Mouse (Mus musculus) intestine, postnatal 0 days (tissue): ENCODE results near the gene Ppp1r10. TPM values are rescaled to one million over a fixed set of nuclear protein-coding genes. Genes with fewer than 3 reads are reported as not detected.

Experiments used
- ATAC-seq: fragments of 200-750 bp; cut with Nextera tagmentation; 2 replicates; pipeline ENCODE4 v1.8.0; 2017; ENCODE audit warnings: mild to moderate bottlenecking, moderate TSS enrichment, moderate library complexity
- H3K27ac ChIP-seq: fragments of 300-500 bp; sonication (generic); 2 replicates; pipeline ENCODE4 v1.5.1; 2014; ENCODE audit warnings: mild to moderate bottlenecking, low read depth, low read length, moderate library complexity
- H3K27me3 ChIP-seq: fragments of 300-500 bp; sonication (generic); replicated peaks from 2 replicates; pipeline ENCODE4 v1.6.1; 2014; ENCODE audit warnings: low read length, mixed read lengths; ENCODE audit not compliant: control insufficient read depth, insufficient read depth
- H3K36me3 ChIP-seq: fragments of 300-500 bp; sonication (generic); 2 replicates; pipeline ENCODE4 v1.6.1; 2014; ENCODE audit warnings: mild to moderate bottlenecking, moderate library complexity; ENCODE audit not compliant: control insufficient read depth, insufficient read depth
- H3K4me1 ChIP-seq: fragments of 300-500 bp; sonication (generic); replicated peaks from 2 replicates; pipeline ENCODE4 v1.6.1; 2014; ENCODE audit warnings: antibody characterized with exemption, low read length, mixed read lengths; ENCODE audit not compliant: control insufficient read depth, insufficient read depth
- H3K4me2 ChIP-seq: fragments of 300-500 bp; sonication (generic); replicated peaks from 2 replicates; pipeline ENCODE4 v1.6.1; 2014; ENCODE audit warnings: low read depth, mild to moderate bottlenecking, moderate library complexity
- H3K4me3 ChIP-seq: fragments of 300-500 bp; sonication (generic); 2 replicates; pipeline ENCODE4 v1.5.1; 2014; ENCODE audit warnings: low read depth, low read length
- H3K9ac ChIP-seq: fragments of 300-500 bp; sonication (generic); 2 replicates; pipeline ENCODE4 v1.6.1; 2014; ENCODE audit warnings: mild to moderate bottlenecking, low read depth, low read length
- H3K9me3 ChIP-seq: fragments of 300-500 bp; sonication (generic); 2 replicates; pipeline ENCODE4 v1.6.1; 2016; ENCODE audit warnings: mixed run types; ENCODE audit not compliant: control insufficient read depth
- CTCF ChIP-seq: sonication (generic); IDR thresholded peaks from 2 replicates; pipeline ENCODE4 v1.5.1; 2016; ENCODE audit warnings: low read depth, mild to moderate bottlenecking, control low read depth, antibody characterized with exemption, moderate library complexity
- WGBS: fragments of 180-500 bp; shearing (Covaris S2); extraction: QIAGEN DNeasy Blood & Tissue Kit; methylation state at CpG from one replicate; pipeline ENCODE4 v1.1.7; 2014; 5-methylcytosine and 5-hydroxymethylcytosine counted together
- polyA plus RNA-seq: library from polyadenylated mRNA; unstranded; fragments of >200 nt; fragmentation: Nextera tagmentation; extraction: Ambion mirVana; gene quantifications from 2 replicates; pipeline ENCODE4 v1.2.1, GENCODE M21; 2015

Ppp1r10 gene
- polyA plus RNA-seq, 1 experiment from 2014 or later, result 14.3 TPM

DNA sequence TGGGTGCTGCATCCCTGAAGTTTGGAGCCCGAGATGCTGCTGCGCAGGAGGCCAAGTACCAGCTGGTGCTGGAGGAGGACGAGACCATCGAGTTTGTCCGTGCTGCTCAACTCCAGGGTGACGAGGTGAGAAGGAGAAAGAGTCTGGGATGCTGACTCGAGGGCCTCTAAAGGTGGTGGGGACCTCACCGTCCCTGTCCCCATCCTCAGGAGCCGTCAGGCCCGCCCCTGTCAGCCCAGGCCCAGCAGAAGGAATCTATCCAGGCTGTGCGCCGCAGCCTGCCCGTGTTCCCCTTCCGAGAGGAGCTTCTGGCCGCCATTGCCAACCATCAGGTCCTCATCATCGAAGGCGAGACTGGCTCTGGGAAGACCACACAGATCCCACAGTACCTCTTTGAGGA lies 33.3 kb upstream of the Ppp1r10 start:
- ATAC-seq, result no peak
- WGBS, result 96% methylated on average over 17 of the region's 17 CpGs
- Histone ChIP-seq H3K4me1 (no peaks in the 10 kb centered on the region), H3K9me3 (no peaks in the 10 kb centered on the region), H3K9ac (no peak overlapping the region), H3K27ac (no peak overlapping the region), H3K27me3 (no peaks in the 10 kb centered on the region), H3K4me2 (no peak overlapping the region), H3K4me3 (no peak overlapping the region), H3K36me3 (peaks cover 62% of the 10 kb centered on the region)
- no peak for TF ChIP-seq CTCF

DNA sequence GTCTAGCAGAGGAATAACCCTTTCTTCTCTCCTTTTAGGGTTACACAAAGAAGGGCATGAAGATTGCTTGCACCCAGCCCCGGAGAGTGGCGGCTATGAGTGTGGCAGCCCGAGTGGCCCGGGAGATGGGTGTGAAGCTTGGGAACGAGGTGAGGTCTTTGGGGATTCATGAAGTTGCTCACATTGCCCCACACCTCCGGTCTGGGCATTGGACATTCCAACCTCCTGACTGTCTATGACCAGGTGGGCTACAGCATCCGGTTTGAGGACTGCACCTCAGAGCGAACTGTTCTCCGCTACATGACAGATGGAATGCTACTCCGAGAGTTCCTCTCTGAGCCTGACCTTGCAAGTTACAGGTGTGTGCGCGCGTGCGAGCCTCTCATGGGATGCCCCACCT lies 32.5 kb upstream of the Ppp1r10 start:
- 94% methylated on average over 14 of the region's 14 CpGs for WGBS
- TF ChIP-seq CTCF, result no peak
- Histone ChIP-seq H3K9ac (no peak overlapping the region), H3K4me3 (no peak overlapping the region), H3K4me2 (no peak overlapping the region), H3K27me3 (no peaks in the 10 kb centered on the region), H3K36me3 (peaks cover 69% of the 10 kb centered on the region), H3K4me1 (no peaks in the 10 kb centered on the region), H3K27ac (no peak overlapping the region), H3K9me3 (no peaks in the 10 kb centered on the region)
- no peak for ATAC-seq

DNA sequence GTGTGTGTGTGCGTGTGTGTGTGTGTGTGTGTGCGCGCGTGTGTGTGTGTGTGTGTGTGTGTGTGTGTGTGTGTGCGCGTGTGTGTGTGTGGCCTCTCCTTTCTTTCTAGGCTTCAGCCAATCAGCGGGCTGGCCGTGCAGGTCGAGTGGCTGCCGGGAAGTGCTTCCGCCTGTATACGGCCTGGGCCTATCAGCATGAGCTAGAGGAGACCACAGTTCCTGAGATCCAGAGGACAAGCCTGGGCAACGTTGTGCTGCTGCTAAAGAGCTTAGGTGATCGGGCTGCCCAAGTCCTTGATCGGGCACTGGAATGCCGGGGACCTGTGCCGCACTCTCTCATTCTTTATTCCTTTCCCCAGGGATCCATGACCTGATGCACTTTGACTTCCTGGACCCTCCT lies 28.5 kb upstream of the Ppp1r10 start:
- H3K27ac ChIP-seq, result no peak overlapping the region
- peaks cover 94% of the 10 kb centered on the region for H3K36me3 ChIP-seq
- no peaks in the 10 kb centered on the region for H3K4me1 ChIP-seq
- H3K9ac ChIP-seq, result no peak overlapping the region
- H3K4me3 ChIP-seq, result no peak overlapping the region
- TF ChIP-seq CTCF, result no peak
- 93% methylated on average over 13 of the region's 17 CpGs for WGBS
- no peak for ATAC-seq
- no peaks in the 10 kb centered on the region for H3K27me3 ChIP-seq
- no peaks in the 10 kb centered on the region for H3K9me3 ChIP-seq
- no peak overlapping the region for H3K4me2 ChIP-seq

DNA sequence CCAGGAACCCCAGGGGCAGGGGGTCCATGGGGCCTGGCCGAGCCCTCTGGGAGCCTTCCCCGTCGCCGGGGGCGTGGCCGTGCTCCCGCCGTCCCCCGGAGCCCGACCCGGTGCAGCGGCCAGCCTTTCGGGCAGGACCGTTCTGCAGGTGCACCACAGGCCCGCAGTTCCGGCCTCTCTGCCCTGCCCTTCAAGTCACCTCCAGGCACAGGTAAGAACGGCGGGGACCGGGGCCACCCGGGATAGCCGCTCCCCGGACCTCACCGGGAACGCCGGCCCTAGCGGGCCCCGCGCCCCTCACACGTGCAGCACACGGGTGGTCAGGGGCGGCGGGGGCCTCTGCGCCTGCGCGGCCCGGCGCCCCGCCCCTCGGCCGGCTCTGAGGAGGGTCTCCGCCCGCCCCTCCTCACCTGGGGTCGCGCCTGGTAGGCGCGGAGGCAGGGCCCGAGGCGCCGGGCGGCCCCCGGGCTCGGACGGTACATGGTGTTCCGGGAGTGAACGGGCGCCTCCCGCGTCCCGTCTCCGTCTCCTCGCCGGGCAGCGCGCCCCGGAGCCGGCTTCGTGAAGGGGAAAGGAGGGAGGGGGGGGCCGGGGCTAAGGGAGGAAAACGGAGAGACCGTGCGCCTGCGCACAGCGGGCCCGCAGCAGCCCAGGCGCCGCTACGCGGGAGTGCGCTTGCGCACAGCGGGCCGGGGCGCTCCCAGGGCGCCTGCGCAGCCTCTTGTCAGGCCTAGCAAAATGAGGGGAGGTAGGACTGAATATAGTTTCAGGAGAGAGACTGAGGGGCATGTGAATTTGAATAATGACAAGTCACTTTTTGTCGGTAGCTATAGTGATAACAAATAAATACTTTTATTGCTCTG lies 19.2 kb upstream of the Ppp1r10 start, which contains the start of gene 2310061I04Rik:
2310061I04Rik (minus strand) TSS at position 651 of the 863 bp plus-strand sequence.
- peaks cover 35% of the 10 kb centered on the region for H3K36me3 ChIP-seq
- H3K9me3 ChIP-seq, result no peaks in the 10 kb centered on the region
- H3K4me1 ChIP-seq, result no peaks in the 10 kb centered on the region
- H3K4me3 ChIP-seq, result peak within 1 kb of the TSS; percentile 97
- H3K27ac ChIP-seq, result peak within 1 kb of the TSS; percentile 92
- peak; percentile 85 for ATAC-seq
- H3K4me2 ChIP-seq, result peak within 1 kb of the TSS; percentile 92
- peak within 1 kb of the TSS; percentile 93 for H3K9ac ChIP-seq
- no peaks in the 10 kb centered on the region for H3K27me3 ChIP-seq
- under 1% methylated on average over 84 of the region's 86 CpGs for WGBS
- TF ChIP-seq CTCF, result no peak

DNA sequence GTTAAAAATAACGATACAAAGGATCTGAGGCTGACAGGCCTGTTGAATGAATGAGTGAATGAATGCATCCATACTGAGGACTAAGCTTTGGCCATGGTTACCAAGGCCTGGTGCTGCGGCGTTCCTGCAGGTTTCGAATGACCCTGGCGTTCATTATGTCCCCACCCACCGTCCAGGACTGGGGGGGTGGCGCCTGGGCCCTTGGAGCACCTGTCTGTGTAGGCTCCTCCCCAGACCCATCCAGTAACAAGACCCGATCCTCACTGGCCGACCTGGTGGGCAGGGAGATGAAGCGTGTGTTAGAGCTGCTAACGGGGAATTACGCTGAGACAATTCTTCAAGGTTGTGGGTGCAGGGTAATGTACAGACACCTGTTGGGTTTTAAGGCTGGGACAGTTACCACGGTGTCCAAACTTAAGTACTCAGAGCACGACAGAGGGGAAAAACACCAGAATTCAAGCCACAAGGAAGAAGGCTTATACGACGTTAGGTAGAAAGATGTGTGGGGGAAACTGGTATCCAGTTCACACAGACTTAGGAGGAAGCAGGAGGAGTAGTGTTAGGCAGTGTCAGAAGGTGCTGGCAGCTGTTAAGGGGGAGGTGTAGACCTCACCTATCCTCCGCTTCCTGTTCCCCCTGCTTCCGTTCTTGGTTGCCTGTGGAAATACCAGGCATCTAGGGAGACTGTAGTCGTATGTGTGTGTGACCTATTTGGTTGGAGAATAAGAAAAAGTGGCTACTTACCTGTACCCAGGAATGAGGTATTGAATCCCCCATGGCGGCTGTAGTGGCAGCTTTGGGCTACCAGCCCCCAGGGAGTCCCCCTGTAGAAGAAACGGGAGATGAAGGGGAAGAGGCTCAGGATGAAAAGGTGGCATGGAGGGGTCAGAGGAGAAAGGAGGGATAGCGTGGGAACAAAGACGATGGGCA lies 18.3 kb upstream of the Ppp1r10 start:
- H3K9me3 ChIP-seq, result no peaks in the 10 kb centered on the region
- peak overlapping the region; percentile 93; the same call in 1 of the 2 replicates for H3K9ac ChIP-seq
- TF ChIP-seq CTCF, result no peak
- H3K4me3 ChIP-seq, result peak overlapping the region; percentile 97
- no peaks in the 10 kb centered on the region for H3K27me3 ChIP-seq
- peak overlapping the region; percentile 92 for H3K4me2 ChIP-seq
- H3K4me1 ChIP-seq, result no peaks in the 10 kb centered on the region
- peaks cover 28% of the 10 kb centered on the region for H3K36me3 ChIP-seq
- no peak overlapping the region for H3K27ac ChIP-seq
- peak; percentile 8 for ATAC-seq
- whole genome bisulfite sequencing, result 38% methylated on average over 23 of the region's 23 CpGs

DNA sequence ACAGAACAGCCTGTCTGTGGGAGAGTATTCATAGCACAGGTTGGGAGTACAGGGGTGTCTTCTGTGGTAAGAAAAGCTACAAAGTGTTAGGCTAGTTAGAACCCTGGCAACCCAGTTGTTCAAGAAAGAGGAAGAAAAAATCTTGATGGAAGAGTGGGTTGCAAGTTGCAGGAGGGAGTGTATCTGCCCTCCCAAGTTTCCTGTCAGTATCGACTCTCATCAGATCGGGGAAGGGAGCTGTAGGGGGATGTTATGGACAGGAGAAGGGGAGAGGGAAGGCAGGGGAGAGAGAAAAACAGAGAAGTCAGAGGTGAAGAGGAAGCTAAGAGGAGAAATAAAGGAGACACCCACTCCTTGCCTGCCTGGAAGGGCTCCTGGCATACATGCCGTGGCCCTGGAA lies 15.6 kb upstream of the Ppp1r10 start:
- Histone ChIP-seq H3K4me3 (no peak overlapping the region), H3K36me3 (peaks cover 14% of the 10 kb centered on the region), H3K9ac (no peak overlapping the region), H3K27me3 (no peaks in the 10 kb centered on the region), H3K9me3 (no peaks in the 10 kb centered on the region), H3K4me2 (no peak overlapping the region), H3K27ac (no peak overlapping the region), H3K4me1 (no peaks in the 10 kb centered on the region)
- ATAC-seq, result no peak
- WGBS, result 84% methylated on average over 3 of the region's 3 CpGs
- no peak for TF ChIP-seq CTCF
